Mouse (Mus musculus): ENCODE measurements around the gene Gm9040.
"Not testable (repeated sequence)": the region's sequence is repeated elsewhere in the genome, so short reads cannot be mapped to it uniquely, and the experiment has no call there.

The Gm9040 gene

GRCm38 (mm10) chr10:118326869-118327268, at the start of gene Gm9040:
TSS of gene Gm9040 (minus strand) at chr10:118326969.
- in situ Hi-C loops (cut with MseI, MboI) = not testable (repeated sequence)

GRCm38 (mm10) chr10:118370443-118370842, 43.7 kb upstream of the Gm9040 start:
- in situ Hi-C loops (cut with MseI, MboI) = no loop called here

GRCm38 (mm10) chr10:118369518-118369917, 42.7 kb upstream of the Gm9040 start:
- in situ Hi-C loops (cut with MseI, MboI) = no loop called here

GRCm38 (mm10) chr10:118354005-118354404, 27.2 kb upstream of the Gm9040 start, which contains the start of gene Gm9049:
TSS of gene Gm9049 (minus strand) at chr10:118354105.
- in situ Hi-C loops (cut with MseI, MboI) = not testable (repeated sequence)

- in situ Hi-C loops (cut with MseI, MboI) = not testable (repeated sequence)
Observed at GRCm38 (mm10) chr10:118348579-118348978, 21.8 kb upstream of the Gm9040 start, which contains the start of gene Gm9048. TSS of gene Gm9048 (minus strand) at chr10:118348679.

- in situ Hi-C loops (cut with MseI, MboI) = not testable (repeated sequence)
Observed at GRCm38 (mm10) chr10:118343155-118343554, 16.4 kb upstream of the Gm9040 start, which contains the start of gene Gm9046. TSS of gene Gm9046 (minus strand) at chr10:118343255.

GRCm38 (mm10) chr10:118337731-118338130, 11.0 kb upstream of the Gm9040 start, which contains the start of gene Gm9045:
TSS of gene Gm9045 (minus strand) at chr10:118337831.
- in situ Hi-C loops (cut with MseI, MboI) = not testable (repeated sequence)

GRCm38 (mm10) chr10:118332308-118332707, 5.5 kb upstream of the Gm9040 start, which contains the start of gene Gm9044:
TSS of gene Gm9044 (minus strand) at chr10:118332408.
- in situ Hi-C loops (cut with MseI, MboI) = not testable (repeated sequence)

GRCm38 (mm10) chr10:118319024-118319423, 7.7 kb downstream of the Gm9040 start:
- in situ Hi-C loops (cut with MseI, MboI) = no loop called here

- in situ Hi-C loops (cut with MseI, MboI) = not testable (repeated sequence)
Observed at GRCm38 (mm10) chr10:118302133-118302532, 24.6 kb downstream of the Gm9040 start.

- in situ Hi-C loops (cut with MseI, MboI) = no loop called here
Observed at GRCm38 (mm10) chr10:118294938-118295337, 31.8 kb downstream of the Gm9040 start, which contains the start of gene Iltifb. TSS of gene Iltifb (minus strand) at chr10:118295038.

- in situ Hi-C loops (cut with MseI, MboI) = not testable (repeated sequence)
Observed at GRCm38 (mm10) chr10:118283016-118283415, 43.8 kb downstream of the Gm9040 start.

- in situ Hi-C loops (cut with MseI, MboI) = not testable (repeated sequence)
Observed at GRCm38 (mm10) chr10:118282565-118282964, 44.2 kb downstream of the Gm9040 start.

GRCm38 (mm10) chr10:118278069-118278468, 48.7 kb downstream of the Gm9040 start:
- in situ Hi-C loops (cut with MseI, MboI) = not testable (repeated sequence)
